Mouse (Mus musculus) kidney, adult 2 months (tissue): ENCODE data around the gene Mrps12. TPM values are rescaled to one million over a fixed set of nuclear protein-coding genes. Genes with fewer than 3 reads are reported as not detected.

Experiments
- DNase-seq: peaks from one replicate; pipeline ENCODE4 v3.0.0; 2021
- H3K27ac ChIP-seq: fragments of 200-500 bp; 2 replicates; pipeline ENCODE4 v1.5.1; 2012; ENCODE audit warnings: low read depth, low read length, control low read depth, inconsistent platforms; ENCODE audit not compliant: insufficient read depth
- H3K27me3 ChIP-seq: fragments of 200-500 bp; replicated peaks from 2 replicates; pipeline ENCODE4 v1.6.1; 2012; ENCODE audit warnings: mild to moderate bottlenecking, moderate library complexity, low read length, inconsistent platforms; ENCODE audit not compliant: control insufficient read depth, insufficient read depth
- H3K36me3 ChIP-seq: fragments of 200-500 bp; 2 replicates; pipeline ENCODE4 v1.6.1; 2012; ENCODE audit warnings: mild to moderate bottlenecking, moderate library complexity, low read length, inconsistent platforms; ENCODE audit not compliant: control insufficient read depth, insufficient read depth
- H3K4me1 ChIP-seq: fragments of 200-500 bp; 2 replicates; pipeline ENCODE4 v1.6.1; 2011; ENCODE audit warnings: low read length; ENCODE audit not compliant: control insufficient read depth, insufficient read depth
- H3K4me3 ChIP-seq: fragments of 200-500 bp; 2 replicates; pipeline ENCODE4 v1.5.1; 2011; ENCODE audit warnings: mild to moderate bottlenecking, low read depth, low read length, control low read depth; ENCODE audit not compliant: insufficient read depth
- CTCF ChIP-seq: fragments of 200-500 bp; conservative IDR thresholded peaks from 2 replicates; pipeline ENCODE4 v1.5.1; 2011; ENCODE audit warnings: low read depth, mild to moderate bottlenecking, control low read depth, low read length, moderate library complexity, mixed read lengths; ENCODE audit not compliant: insufficient read depth, insufficient read length
- POLR2A ChIP-seq: fragments of 200-500 bp; IDR thresholded peaks from one replicate; pipeline ENCODE4 v1.6.1; 2011; ENCODE audit warnings: low read depth, low read length, control low read depth
- WGBS: fragments of 180-500 bp; shearing (Covaris S2); methylation state at CpG from one replicate; pipeline ENCODE4 v1.1.7; 2018; 5-methylcytosine and 5-hydroxymethylcytosine counted together
- polyA plus RNA-seq: library from polyadenylated mRNA; depleted of rRNA; stranded (reverse); fragments of >200 nt; gene quantifications from 2 replicates; pipeline ENCODE4 v1.2.3, GENCODE M21; 2012

Mrps12 gene
- polyA plus RNA-seq, 1 experiment, result 79.8 TPM

DNA sequence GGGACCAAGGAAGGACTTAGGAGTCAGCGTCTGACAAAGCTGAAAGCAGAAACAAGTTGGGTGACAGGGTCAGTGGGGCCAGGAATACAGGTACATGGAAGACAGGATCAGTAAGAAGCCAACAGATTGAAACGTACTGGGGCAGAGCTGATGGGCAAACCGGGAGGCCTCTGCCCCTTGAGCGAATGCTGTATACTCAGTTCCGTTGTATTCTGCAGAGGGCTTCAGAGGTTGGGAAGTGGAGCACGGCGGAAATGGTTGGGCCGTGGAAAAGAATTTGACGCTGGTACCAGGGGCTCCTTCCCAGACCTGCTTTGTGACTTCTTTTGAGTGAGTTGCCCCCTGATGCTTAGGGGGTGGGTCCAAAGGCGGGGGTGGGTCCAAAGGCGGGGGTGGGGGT lies 8.4 kb downstream of the Mrps12 start:
- no peaks in the 10 kb centered on the region for H3K27me3 ChIP-seq
- H3K27ac ChIP-seq, result no peak overlapping the region
- DNase-seq, result no peak
- peak overlapping the region; percentile 33 for H3K4me3 ChIP-seq
- H3K4me1 ChIP-seq, result peaks cover 3% of the 10 kb centered on the region; the same call in 1 of the 2 replicates
- 17% methylated on average over 11 of the region's 11 CpGs for WGBS
- TF ChIP-seq CTCF (no peak), POLR2A (no peak)
- no peaks in the 10 kb centered on the region for H3K36me3 ChIP-seq

DNA sequence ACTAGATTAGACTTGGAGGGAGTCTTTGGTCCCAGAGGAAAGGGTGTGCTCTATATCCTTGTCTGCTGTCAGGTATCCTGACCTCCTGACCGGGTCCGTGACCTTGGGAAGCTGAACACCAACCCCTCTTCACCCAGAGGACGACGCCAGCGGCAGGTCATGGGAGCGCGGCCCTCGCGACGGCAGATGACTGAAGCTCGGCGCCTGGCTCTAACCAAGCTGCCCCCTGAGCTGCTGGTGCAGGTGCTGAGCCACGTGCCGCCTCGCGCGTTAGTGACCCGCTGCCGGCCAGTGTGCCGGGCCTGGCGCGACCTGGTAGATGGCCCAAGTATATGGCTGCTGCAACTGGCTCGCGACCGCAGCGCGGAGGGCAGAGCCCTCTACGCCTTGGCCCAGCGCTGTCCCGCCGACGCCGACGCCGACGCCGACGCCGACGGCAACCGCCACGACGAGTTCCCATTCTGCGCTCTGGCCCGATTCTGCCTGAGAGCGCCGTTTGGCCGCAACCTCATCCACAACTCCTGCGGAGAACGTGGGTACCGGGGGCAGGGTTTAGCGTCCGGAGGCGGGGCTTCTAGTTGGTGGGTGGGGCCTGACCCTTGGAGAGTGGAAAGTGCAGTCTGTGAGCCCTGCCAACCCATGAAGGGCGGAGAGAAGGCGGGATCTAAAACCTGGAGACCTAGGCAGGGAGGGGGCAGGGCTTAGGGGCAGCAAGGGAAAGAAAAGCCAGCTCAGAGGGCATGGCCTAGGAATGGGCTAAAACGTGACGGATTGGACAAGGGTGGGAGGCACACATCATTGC lies 9.1 kb downstream of the Mrps12 start:
- 6% methylated on average over 58 of the region's 58 CpGs for WGBS
- Histone ChIP-seq H3K27me3 (no peaks in the 10 kb centered on the region), H3K4me3 (peak overlapping the region; percentile 33), H3K27ac (no peak overlapping the region), H3K36me3 (no peaks in the 10 kb centered on the region), H3K4me1 (peaks cover 3% of the 10 kb centered on the region; the same call in 1 of the 2 replicates)
- TF ChIP-seq CTCF (no peak), POLR2A (no peak)
- DNase-seq, result peak; percentile 95

DNA sequence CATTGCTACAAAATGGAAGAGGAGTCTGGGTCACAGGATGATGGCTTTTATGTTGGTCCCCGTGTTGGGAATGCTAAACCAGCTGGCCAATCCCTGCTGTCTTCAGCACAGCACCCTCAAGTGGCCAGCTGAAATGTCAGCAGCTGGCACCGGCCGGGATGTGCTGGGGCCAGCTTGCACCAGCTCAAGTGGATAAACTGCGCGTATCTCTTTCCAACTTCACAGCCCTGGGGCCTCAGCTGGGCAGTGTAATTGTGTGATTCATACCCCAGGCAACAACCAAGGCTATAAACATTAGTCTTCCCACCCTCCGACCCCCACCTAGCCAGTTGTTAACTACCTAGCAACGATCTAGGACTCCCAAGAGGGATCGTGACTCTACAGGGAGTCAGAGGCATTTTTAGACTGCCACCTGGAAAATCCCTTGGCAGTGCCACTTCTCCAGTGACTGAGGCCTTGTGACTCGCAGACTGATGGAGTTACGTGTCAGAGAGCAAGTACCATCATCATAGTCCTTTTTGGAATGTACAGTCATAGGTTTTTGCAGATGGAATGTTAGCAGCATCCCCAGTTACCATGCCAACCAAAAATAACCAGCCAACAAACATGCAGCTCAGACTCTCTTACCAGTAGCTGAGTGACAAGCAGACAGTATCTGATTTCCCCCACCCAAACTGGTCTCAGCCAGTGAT lies 13.8 kb downstream of the Mrps12 start:
- H3K4me3 ChIP-seq, result no peak overlapping the region
- H3K4me1 ChIP-seq, result no peaks in the 10 kb centered on the region
- H3K27ac ChIP-seq, result no peak overlapping the region
- no peak for TF ChIP-seq POLR2A
- TF ChIP-seq CTCF, result peak; percentile 45; the same call in 1 of the 2 replicates
- WGBS, result 49% methylated on average over 10 of the region's 10 CpGs
- no peak for DNase-seq
- H3K27me3 ChIP-seq, result no peaks in the 10 kb centered on the region
- H3K36me3 ChIP-seq, result no peaks in the 10 kb centered on the region

DNA sequence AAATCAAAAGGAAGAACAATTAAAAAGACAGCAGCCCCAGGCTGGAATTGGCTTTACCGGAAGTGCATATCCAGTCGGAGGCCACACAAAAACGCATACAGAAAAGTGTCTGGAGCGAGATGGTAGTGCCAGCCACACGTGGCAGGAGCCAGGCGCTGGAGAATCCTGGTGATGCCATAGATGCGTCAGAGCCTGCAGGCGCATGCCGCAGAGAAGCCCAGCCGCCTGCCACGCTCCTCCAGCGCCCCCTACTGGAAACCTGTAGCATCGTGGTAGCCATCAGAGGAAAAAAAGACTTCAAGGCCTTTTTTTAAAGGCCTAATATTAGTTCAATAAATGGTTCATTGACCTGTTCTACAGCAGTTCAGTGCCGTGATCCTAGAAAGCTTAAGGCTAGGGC lies 15.0 kb downstream of the Mrps12 start:
- peak; percentile 78 for TF ChIP-seq CTCF
- no peak for TF ChIP-seq POLR2A
- DNase-seq, result peak; percentile 54
- H3K27me3 ChIP-seq, result no peaks in the 10 kb centered on the region
- H3K4me1 ChIP-seq, result no peaks in the 10 kb centered on the region
- WGBS, result 8% methylated on average over 14 of the region's 14 CpGs
- H3K27ac ChIP-seq, result no peak overlapping the region
- H3K36me3 ChIP-seq, result no peaks in the 10 kb centered on the region
- no peak overlapping the region for H3K4me3 ChIP-seq

DNA sequence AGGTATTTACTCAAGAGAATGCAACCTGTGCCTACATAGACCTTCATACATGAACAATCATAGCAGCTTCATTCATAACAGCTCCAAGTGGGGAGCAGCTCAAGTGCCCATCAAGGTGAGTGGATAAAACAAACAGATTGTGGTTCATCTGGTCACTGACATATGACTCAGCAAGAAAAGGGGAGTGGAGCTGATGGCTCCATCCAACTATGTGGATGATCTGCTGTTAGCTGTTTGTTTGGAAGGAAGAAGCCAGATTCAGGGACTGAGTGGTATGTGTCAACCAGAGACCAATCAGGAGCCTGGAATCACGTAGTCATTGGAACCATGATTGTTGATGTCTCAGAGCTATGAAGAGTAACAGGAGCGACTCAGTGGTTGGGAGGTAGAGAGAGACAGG lies 17.0 kb downstream of the Mrps12 start:
- TF ChIP-seq CTCF (no peak), POLR2A (no peak)
- no peak overlapping the region for H3K4me3 ChIP-seq
- H3K27ac ChIP-seq, result no peak overlapping the region
- no peak for DNase-seq
- H3K4me1 ChIP-seq, result no peaks in the 10 kb centered on the region
- H3K27me3 ChIP-seq, result no peaks in the 10 kb centered on the region
- 90% methylated on average over 2 of the region's 2 CpGs for WGBS
- no peaks in the 10 kb centered on the region for H3K36me3 ChIP-seq

DNA sequence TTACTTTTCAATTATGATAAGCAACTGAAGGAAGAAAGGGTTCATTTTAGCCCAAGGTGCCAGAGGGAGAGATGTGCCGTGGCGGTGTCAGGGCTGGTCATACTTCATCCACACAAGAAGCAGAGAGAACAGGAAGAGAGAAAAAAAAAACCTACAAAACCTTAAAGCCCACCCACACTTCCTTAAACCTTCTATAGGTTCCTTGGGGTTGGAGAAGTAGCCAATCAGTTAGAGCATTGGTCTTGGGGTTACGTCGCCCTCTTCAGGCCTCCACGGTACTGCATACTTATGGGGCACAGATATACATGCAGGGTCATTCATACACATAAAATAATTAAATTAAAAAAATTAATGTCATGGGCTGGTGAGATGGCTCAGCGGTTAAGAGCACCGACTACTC lies 19.5 kb downstream of the Mrps12 start:
- 94% methylated on average over 7 of the region's 7 CpGs for WGBS
- Histone ChIP-seq H3K27me3 (no peaks in the 10 kb centered on the region), H3K36me3 (no peaks in the 10 kb centered on the region), H3K4me1 (no peaks in the 10 kb centered on the region), H3K27ac (no peak overlapping the region), H3K4me3 (no peak overlapping the region)
- TF ChIP-seq CTCF, result 0 out of 2 replicates have a peak, but pooled peaks have one; percentile 14
- no peak for TF ChIP-seq POLR2A
- DNase-seq, result no peak
